Mouse (Mus musculus) neural tube, embryonic 15.5 days (tissue): ENCODE data around the gene Acat3. TPM values are rescaled to one million over a fixed set of nuclear protein-coding genes. Genes with fewer than 3 reads are reported as not detected.
"Not testable (repeated sequence)": the region's sequence is repeated elsewhere in the genome, so short reads cannot be mapped to it uniquely, and the experiment has no call there.

Experiments used
- ATAC-seq: fragments of 200-750 bp; cut with Nextera tagmentation; 2 replicates; pipeline ENCODE4 v1.8.0; 2017; ENCODE audit warnings: mild to moderate bottlenecking, moderate TSS enrichment, moderate library complexity; ENCODE audit not compliant: low FRiP score
- H3K27ac ChIP-seq: fragments of 300-500 bp; sonication (generic); replicated peaks from 2 replicates; pipeline ENCODE4 v1.5.1; 2015; ENCODE audit warnings: mild to moderate bottlenecking, inconsistent platforms
- H3K27me3 ChIP-seq: fragments of 300-500 bp; sonication (generic); replicated peaks from 2 replicates; pipeline ENCODE4 v1.6.1; 2015; ENCODE audit warnings: inconsistent platforms
- H3K36me3 ChIP-seq: fragments of 300-500 bp; sonication (generic); 2 replicates; pipeline ENCODE4 v1.6.1; 2015; ENCODE audit warnings: inconsistent platforms
- H3K4me1 ChIP-seq: fragments of 300-500 bp; sonication (generic); 2 replicates; pipeline ENCODE4 v1.6.1; 2015; ENCODE audit warnings: inconsistent platforms
- H3K4me2 ChIP-seq: fragments of 300-500 bp; sonication (generic); 2 replicates; pipeline ENCODE4 v1.6.1; 2015; ENCODE audit warnings: inconsistent platforms, mild to moderate bottlenecking, moderate library complexity
- H3K4me3 ChIP-seq: fragments of 300-500 bp; sonication (generic); replicated peaks from 2 replicates; pipeline ENCODE4 v1.5.1; 2015; ENCODE audit warnings: mild to moderate bottlenecking, inconsistent platforms
- H3K9ac ChIP-seq: fragments of 300-500 bp; sonication (generic); replicated peaks from 2 replicates; pipeline ENCODE4 v1.6.1; 2015; ENCODE audit warnings: mild to moderate bottlenecking, inconsistent platforms
- H3K9me3 ChIP-seq: fragments of 300-500 bp; sonication (generic); replicated peaks from 2 replicates; pipeline ENCODE4 v1.6.1; 2016; ENCODE audit warnings: inconsistent platforms
- WGBS: fragments of 180-500 bp; shearing (Covaris S2); methylation state at CpG from one replicate; pipeline ENCODE4 v1.1.7; 2015; ENCODE audit warnings: mixed read lengths; 5-methylcytosine and 5-hydroxymethylcytosine counted together
- polyA plus RNA-seq: library from polyadenylated mRNA; unstranded; fragments of >200 nt; fragmentation: Nextera tagmentation; extraction: Ambion mirVana; gene quantifications from 2 replicates; pipeline ENCODE4 v1.2.1, GENCODE M21; 2015

Gene Acat3
- polyA plus RNA-seq, 1 experiment from 2014 or later = 1.1 TPM

DNA sequence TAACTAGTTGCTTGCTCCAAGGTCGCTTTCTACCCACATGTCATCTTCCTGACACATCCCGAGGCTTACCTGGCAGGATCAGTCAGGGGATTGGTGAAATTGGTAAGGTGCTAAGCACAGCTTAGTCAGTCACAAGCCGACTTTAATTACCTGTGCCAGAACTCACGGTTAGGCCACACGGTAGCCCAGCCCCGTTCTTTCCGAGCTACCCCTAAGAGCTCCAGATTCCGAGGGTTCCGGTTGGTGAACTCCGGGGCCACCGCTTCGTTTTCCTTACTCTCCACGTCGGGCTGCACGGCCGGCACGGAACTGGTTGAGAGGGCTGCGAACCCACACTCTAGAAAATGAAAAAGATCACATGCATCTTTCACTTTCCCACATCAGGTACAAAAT, 24.9 kb downstream of the Acat3 start, which contains the start of gene Tcp1:
Gene Tcp1 (plus strand): TSS at position 214 of the 393 bp plus-strand sequence.
- 2% methylated on average over 18 of the region's 18 CpGs for WGBS
- peak; percentile 18 for ATAC-seq
- peaks cover 49% of the 10 kb centered on the region for H3K36me3 ChIP-seq

GRCm38 (mm10) chr17:12910391-12910790, 30.0 kb downstream of the Acat3 start:
- no peaks in the 10 kb centered on the region for H3K27me3 ChIP-seq
- 94% methylated on average over 8 of the region's 8 CpGs for WGBS
- no peaks in the 10 kb centered on the region for H3K9me3 ChIP-seq
- H3K36me3 ChIP-seq = peaks cover 44% of the 10 kb centered on the region
- peaks cover 8% of the 10 kb centered on the region for H3K4me1 ChIP-seq
- H3K4me2 ChIP-seq = no peak overlapping the region
- no peak for ATAC-seq
- H3K4me3 ChIP-seq = no peak overlapping the region
- H3K9ac ChIP-seq = no peak overlapping the region
- no peak overlapping the region for H3K27ac ChIP-seq

More for the DNA sequence above, 24.9 kb downstream of the Acat3 start, which contains the start of gene Tcp1:
- peak within 1 kb of the TSS; percentile 87 for H3K4me2 ChIP-seq
- H3K27ac ChIP-seq = peak within 1 kb of the TSS; percentile 84
- peak within 1 kb of the TSS; percentile 88 for H3K4me3 ChIP-seq
- no peaks in the 10 kb centered on the region for H3K9me3 ChIP-seq
- peaks cover 19% of the 10 kb centered on the region for H3K4me1 ChIP-seq
- H3K9ac ChIP-seq = peak within 1 kb of the TSS; percentile 82
- no peaks in the 10 kb centered on the region for H3K27me3 ChIP-seq

DNA sequence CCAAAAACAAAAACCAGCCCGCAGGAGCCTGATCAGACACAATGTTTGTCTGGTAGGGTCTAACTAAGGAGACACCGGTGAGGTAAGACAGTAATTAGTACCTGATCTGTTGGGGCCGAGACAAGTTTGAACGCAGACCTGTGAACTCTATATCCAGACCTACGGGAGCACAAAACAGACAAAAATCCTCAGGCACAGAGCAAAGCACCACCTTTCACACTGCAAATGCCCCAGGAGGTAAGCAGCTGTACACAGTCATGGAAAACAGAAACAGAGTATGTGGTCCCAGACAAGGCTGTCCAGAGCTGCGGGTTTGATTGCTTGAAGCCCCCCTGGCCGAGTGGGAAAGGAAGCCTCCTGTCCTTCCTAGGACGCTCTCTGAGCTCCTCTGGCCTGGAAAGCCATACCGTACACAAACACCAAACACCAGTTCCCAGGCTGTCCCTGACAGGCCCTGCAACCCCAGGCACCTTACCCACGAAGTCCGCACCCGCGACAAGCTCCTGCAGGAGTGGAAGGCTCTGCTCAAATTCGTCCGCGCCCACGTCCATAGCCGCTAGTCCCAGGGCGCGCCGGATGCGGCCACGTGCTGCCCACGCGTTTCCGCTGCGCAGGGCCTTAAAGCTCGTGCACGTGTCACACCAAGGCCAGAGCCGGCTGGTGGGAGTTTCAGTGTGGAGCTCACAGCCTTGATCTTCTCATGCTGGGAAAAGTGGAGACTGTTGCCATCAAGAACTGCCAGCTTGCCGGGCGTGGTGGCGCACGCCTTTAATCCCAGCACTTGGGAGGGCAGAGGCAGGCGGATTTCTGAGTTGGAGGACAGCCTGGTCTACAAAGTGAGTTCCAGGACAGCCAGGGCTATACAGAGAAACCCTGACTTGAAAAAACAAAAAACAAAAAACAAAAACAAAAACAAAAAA, 30.8 kb downstream of the Acat3 start, which contains the start of gene Pnldc1:
Gene Pnldc1 (minus strand): TSS at position 870 of the 920 bp plus-strand sequence.
- no peaks in the 10 kb centered on the region for H3K27me3 ChIP-seq
- no peaks in the 10 kb centered on the region for H3K4me1 ChIP-seq
- ATAC-seq = no peak
- H3K4me3 ChIP-seq = no peak within 1 kb of the TSS
- H3K9ac ChIP-seq = no peak within 1 kb of the TSS
- H3K27ac ChIP-seq = no peak within 1 kb of the TSS
- H3K9me3 ChIP-seq = no peaks in the 10 kb centered on the region
- WGBS = 83% methylated on average over 35 of the region's 35 CpGs
- peaks cover 51% of the 10 kb centered on the region for H3K36me3 ChIP-seq
- no peak within 1 kb of the TSS for H3K4me2 ChIP-seq

DNA sequence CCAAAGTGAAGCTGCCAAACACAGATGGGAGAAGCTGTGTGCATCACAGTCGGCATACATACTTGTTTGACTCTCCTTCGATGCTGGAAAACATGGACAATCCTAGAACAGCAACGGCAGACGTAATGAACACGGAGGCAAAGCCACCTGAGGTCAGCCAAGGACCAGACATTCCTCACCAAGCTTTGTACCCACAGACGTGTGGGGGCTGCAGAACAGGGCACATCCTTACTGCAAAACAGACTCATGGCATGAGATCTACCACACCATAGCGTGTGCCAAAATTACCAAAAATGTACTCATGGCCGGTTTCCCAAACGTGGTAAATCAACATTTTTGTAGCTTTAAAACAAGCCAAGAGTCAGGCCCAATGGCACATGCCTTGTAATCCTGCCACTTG, 34.0 kb downstream of the Acat3 start:
- WGBS = 90% methylated on average over 9 of the region's 9 CpGs
- H3K9ac ChIP-seq = no peak overlapping the region
- no peaks in the 10 kb centered on the region for H3K27me3 ChIP-seq
- H3K36me3 ChIP-seq = peaks cover 38% of the 10 kb centered on the region
- no peak for ATAC-seq
- H3K4me3 ChIP-seq = no peak overlapping the region
- H3K4me1 ChIP-seq = no peaks in the 10 kb centered on the region
- no peak overlapping the region for H3K27ac ChIP-seq
- H3K4me2 ChIP-seq = no peak overlapping the region
- H3K9me3 ChIP-seq = no peaks in the 10 kb centered on the region

GRCm38 (mm10) chr17:12905810-12906209, 34.6 kb downstream of the Acat3 start:
- no peak overlapping the region for H3K27ac ChIP-seq
- no peaks in the 10 kb centered on the region for H3K4me1 ChIP-seq
- H3K27me3 ChIP-seq = no peaks in the 10 kb centered on the region
- peaks cover 40% of the 10 kb centered on the region for H3K36me3 ChIP-seq
- 86% methylated on average over 4 of the region's 4 CpGs for WGBS
- no peak overlapping the region for H3K4me2 ChIP-seq
- no peaks in the 10 kb centered on the region for H3K9me3 ChIP-seq
- no peak overlapping the region for H3K9ac ChIP-seq
- ATAC-seq = no peak
- no peak overlapping the region for H3K4me3 ChIP-seq

GRCm38 (mm10) chr17:12904349-12904748, 36.1 kb downstream of the Acat3 start:
- Histone ChIP-seq H3K9me3 (no peaks in the 10 kb centered on the region), H3K27me3 (no peaks in the 10 kb centered on the region), H3K36me3 (peaks cover 36% of the 10 kb centered on the region), H3K4me3 (no peak overlapping the region), H3K9ac (no peak overlapping the region), H3K4me2 (no peak overlapping the region), H3K4me1 (no peaks in the 10 kb centered on the region), H3K27ac (no peak overlapping the region)
- 73% methylated on average over 1 of the region's 1 CpGs for whole genome bisulfite sequencing
- ATAC-seq = no peak

DNA sequence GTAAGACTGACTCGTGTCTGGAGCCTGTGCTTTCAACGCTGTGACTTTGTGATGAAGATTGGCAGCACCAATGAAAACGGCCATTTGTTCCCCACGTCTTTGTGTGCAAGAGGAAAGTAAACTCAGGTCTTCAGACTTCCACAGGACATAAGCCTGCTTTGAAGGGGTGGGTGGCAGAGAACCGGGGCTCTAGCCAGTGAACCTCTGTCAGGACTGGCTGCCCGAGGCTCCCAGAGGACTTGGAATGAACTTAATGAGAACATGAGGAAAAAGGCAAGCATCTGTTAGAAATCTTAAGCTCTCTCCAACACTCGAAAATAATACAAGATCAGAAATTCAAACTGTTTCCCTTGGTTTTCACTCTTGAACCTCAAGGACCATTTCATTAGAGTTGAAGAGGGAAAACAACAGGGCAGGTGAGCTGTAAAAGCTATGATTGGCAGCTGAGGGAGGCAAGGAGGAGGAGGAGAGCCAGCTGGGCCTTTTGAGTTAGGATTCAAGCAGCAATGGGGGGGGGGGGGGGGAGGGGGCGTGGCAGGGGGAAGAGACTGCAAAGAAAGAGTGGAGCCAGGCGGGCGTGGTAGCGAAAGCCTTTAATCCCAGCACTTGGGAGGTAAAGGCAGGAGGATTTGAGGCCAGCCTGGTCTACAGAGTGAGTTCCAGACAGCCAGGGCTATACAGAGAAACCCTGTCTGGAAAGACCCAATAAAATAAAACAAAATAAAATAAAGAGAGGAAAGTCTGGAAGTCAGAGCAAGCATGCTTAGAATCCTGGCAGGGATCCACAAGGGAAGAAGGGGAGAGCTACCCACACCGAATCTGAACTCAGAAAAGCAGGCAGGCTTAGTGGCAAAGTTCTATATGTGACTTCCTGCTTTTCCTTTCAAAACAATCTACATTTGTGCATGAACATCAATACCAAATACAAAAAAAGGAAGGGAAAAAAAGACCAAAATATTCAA, 36.7 kb downstream of the Acat3 start:
- no peak overlapping the region for H3K9ac ChIP-seq
- H3K4me2 ChIP-seq = no peak overlapping the region
- H3K36me3 ChIP-seq = peaks cover 39% of the 10 kb centered on the region
- no peaks in the 10 kb centered on the region for H3K27me3 ChIP-seq
- H3K27ac ChIP-seq = no peak overlapping the region
- H3K4me3 ChIP-seq = no peak overlapping the region
- no peaks in the 10 kb centered on the region for H3K9me3 ChIP-seq
- ATAC-seq = no peak
- 33% methylated on average over 11 of the region's 12 CpGs for WGBS
- no peaks in the 10 kb centered on the region for H3K4me1 ChIP-seq

GRCm38 (mm10) chr17:12902291-12902690, 38.1 kb downstream of the Acat3 start:
- Histone ChIP-seq H3K9ac (no peak overlapping the region), H3K4me2 (no peak overlapping the region), H3K4me3 (no peak overlapping the region), H3K27ac (no peak overlapping the region), H3K9me3 (no peaks in the 10 kb centered on the region), H3K27me3 (no peaks in the 10 kb centered on the region), H3K4me1 (no peaks in the 10 kb centered on the region), H3K36me3 (peaks cover 39% of the 10 kb centered on the region)
- no peak for ATAC-seq
- WGBS = 96% methylated on average over 6 of the region's 6 CpGs

GRCm38 (mm10) chr17:12898607-12899006, 41.8 kb downstream of the Acat3 start:
- H3K27me3 ChIP-seq, H3K9me3 ChIP-seq, H3K9ac ChIP-seq, ATAC-seq, H3K4me1 ChIP-seq, H3K4me2 ChIP-seq, H3K4me3 ChIP-seq: not testable (repeated sequence)
- Histone ChIP-seq H3K27ac (peak overlapping the region; percentile 67), H3K36me3 (peaks cover 26% of the 10 kb centered on the region)
- 33% methylated on average over 2 of the region's 2 CpGs for whole genome bisulfite sequencing

GRCm38 (mm10) chr17:12897674-12898073, 42.7 kb downstream of the Acat3 start:
- WGBS = 85% methylated on average over 5 of the region's 5 CpGs
- 0 out of 2 replicates have a peak, but pooled peaks have one; percentile 13 for ATAC-seq
- H3K4me3 ChIP-seq = no peak overlapping the region
- peaks cover 21% of the 10 kb centered on the region for H3K36me3 ChIP-seq
- no peaks in the 10 kb centered on the region for H3K27me3 ChIP-seq
- H3K4me2 ChIP-seq = no peak overlapping the region
- no peaks in the 10 kb centered on the region for H3K4me1 ChIP-seq
- no peak overlapping the region for H3K27ac ChIP-seq
- no peak overlapping the region for H3K9ac ChIP-seq
- no peaks in the 10 kb centered on the region for H3K9me3 ChIP-seq

DNA sequence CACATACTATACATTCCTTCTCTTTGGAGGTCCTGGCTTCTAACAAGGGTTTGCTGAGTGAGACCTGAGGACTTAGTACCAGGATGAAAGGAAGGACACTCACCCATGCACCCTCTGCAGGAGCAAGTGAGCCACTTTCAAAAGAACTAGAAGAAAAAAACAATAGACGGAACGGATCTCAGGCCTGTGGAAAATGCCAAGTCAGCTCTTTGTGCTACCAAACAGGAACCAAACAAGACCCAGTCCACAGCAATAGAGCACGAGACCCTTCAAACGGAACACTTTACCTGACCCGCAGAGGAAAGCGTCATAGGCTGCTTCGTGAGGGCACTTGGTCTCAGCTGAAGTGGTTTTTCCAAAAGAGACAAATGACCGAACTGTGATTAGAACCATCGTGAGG, 48.4 kb downstream of the Acat3 start:
- no peaks in the 10 kb centered on the region for H3K4me1 ChIP-seq
- WGBS = 92% methylated on average over 9 of the region's 9 CpGs
- no peak for ATAC-seq
- H3K9ac ChIP-seq = no peak overlapping the region
- H3K4me3 ChIP-seq = no peak overlapping the region
- H3K27me3 ChIP-seq = no peaks in the 10 kb centered on the region
- H3K36me3 ChIP-seq = peaks cover 5% of the 10 kb centered on the region; the same call in 1 of the 2 replicates
- H3K4me2 ChIP-seq = no peak overlapping the region
- H3K9me3 ChIP-seq = no peaks in the 10 kb centered on the region
- H3K27ac ChIP-seq = no peak overlapping the region
